8 mouse cellular contexts compared by ENCODE assay signal in genomic region chr8:83100041-83100440, GRCm38 (mm10).
DNase-seq lines count a peak whose midpoint lies in the region; ATAC-seq lines count a peak whose summit lies in the region.

No protein-coding gene starts in this region.

- intact Hi-C loops in left cerebral cortex, postnatal 4 days (cut with DNase I): loop anchor here (2.0 kb wide), 1 partner anchor 243 kb away; no protein-coding TSS in a partner anchor

- DNase-seq in embryo, embryonic 10.5 days (ENCODE audit: low spot score): peak; percentile 67
- DNase-seq in embryo, embryonic 10 days (ENCODE audit: low spot score): no peak
- DNase-seq in left cerebral cortex, postnatal 4 days: peak; percentile 22
- no peak for DNase-seq in left cerebral cortex, adult 8-10 months (ENCODE audit: low spot score in 2 of 2)
- DNase-seq in ZHBTc4 (ENCODE audit: low read depth, low spot score): peak; percentile 39
- DNase-seq in lung, postnatal 14 days: peak; percentile 36
- no peak for DNase-seq in layer of hippocampus, adult 8-10 months (ENCODE audit: low spot score in 2 of 2)

- ATAC-seq in erythroblast, adult 5-6 weeks (replicated peaks; ENCODE audit: low FRiP score, poor library complexity, severe bottlenecking): no peak

Comparison
In these comparisons a context has a peak if more than half of its experiments do, and no peak if none do; other contexts are left out.
1. DNase-seq: peak in embryo, embryonic 10.5 days (single experiment), left cerebral cortex, postnatal 4 days (single experiment), ZHBTc4 (single experiment) and lung, postnatal 14 days (single experiment); none in embryo, embryonic 10 days (single experiment), left cerebral cortex, adult 8-10 months (0 of 2) and layer of hippocampus, adult 8-10 months (0 of 2).